Mouse (Mus musculus) left cerebral cortex, postnatal 10 days (tissue): ENCODE measurements around the gene Gm17387. TPM values are rescaled to one million over a fixed set of nuclear protein-coding genes. Genes with fewer than 3 reads are reported as not detected.

Source experiments
- DNase-seq, 2 experiments: peaks; one replicate each; pipeline ENCODE4 v3.0.0; 2021 to 2022; ENCODE audit warnings: low spot score in 2 of 2, mixed read lengths in 1 of 2; ENCODE audit errors: extremely low spot score in 1 of 2
- intact Hi-C: fragments of 180-260 bp; cut with DNase I; formaldehyde crosslinking; loops from one replicate; pipeline ENCODE4 v1.15.1; 2025
- total RNA-seq, 2 experiments: library from RNA; stranded (reverse); gene quantifications; 2 replicates each; pipeline ENCODE4 v1.2.3; 2021

Gene Gm17387
- total RNA-seq, 2 experiments from 2014 or later, result not detected

DNA sequence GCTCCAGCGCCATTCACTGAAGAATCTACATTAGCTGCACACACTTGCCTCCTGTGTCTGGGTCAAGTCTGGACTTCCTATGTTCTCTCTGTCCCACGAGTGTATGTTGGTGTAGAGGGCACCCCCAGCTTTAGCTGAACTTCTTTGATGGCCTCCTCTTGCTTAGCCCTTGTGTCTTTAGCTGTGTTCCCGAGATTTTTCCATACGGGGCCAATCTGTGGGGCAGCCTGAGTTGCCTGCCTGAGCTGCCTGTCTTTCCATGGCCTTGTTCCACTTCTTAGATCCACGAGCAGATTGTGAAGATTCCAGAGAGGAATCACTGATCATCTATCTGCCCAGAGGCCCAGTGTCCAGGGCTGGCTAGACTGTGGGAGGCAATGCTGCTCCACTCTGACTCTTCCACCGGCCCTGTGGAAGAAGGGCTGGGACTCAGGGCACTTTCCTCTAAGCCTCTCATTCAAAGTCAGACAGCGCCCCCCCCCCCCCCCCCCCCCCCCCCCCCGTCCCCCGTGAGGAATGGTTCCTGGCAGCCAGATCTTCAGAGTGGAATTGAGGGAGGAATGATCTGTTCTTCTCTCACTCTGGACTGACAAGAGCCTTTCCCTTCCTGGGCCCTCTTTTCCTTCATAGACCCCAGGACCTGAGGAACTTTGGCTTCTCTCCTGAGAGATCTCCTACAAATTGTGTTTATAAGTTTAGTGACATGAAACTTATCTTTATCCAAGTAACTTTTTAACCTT, 12.1 kb downstream of the Gm17387 start:
- no peak for DNase-seq
- intact Hi-C loops, result no loop called here

DNA sequence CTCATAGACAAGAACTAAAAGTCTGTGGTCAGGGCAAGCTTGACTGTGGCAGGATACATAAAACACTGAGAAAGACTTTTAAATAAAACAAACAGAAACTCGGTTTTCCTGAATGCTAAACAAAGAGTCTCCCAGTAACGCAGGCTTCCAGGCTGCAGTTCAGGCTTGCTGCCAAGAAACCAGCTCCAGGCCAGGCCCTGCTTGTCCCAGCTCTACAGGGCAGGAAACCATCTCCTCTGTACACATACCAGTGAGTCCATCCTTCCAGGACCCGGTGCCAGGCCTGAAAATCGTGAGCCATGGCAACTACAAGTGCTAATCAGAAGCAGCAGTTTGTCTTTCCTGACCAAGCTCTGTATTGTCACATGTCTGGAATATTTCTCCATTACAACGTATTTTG, 12.7 kb downstream of the Gm17387 start:
- intact Hi-C loops, result no loop called here
- DNase-seq, result peak; percentile 34 to 87

DNA sequence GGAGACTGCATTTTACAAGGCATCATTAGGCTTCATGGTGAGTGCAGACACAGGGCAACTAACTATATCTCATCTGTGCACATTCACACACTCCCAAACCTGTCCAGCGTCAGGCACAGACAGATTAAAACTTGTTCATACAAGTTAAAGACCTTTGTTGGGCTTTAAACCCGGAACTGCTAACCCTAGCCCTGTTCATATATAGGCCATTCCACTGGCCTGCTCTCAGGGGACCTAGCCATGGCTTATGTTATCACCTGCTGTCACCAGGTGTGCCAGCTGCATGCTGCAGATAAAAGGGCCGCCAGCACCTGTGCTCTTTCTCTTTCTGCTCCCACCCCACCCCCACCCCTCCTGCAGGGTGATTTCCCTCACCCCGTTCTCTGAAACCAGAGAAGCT, 13.6 kb downstream of the Gm17387 start:
- DNase-seq, result no peak
- intact Hi-C loops, result no loop called here

DNA sequence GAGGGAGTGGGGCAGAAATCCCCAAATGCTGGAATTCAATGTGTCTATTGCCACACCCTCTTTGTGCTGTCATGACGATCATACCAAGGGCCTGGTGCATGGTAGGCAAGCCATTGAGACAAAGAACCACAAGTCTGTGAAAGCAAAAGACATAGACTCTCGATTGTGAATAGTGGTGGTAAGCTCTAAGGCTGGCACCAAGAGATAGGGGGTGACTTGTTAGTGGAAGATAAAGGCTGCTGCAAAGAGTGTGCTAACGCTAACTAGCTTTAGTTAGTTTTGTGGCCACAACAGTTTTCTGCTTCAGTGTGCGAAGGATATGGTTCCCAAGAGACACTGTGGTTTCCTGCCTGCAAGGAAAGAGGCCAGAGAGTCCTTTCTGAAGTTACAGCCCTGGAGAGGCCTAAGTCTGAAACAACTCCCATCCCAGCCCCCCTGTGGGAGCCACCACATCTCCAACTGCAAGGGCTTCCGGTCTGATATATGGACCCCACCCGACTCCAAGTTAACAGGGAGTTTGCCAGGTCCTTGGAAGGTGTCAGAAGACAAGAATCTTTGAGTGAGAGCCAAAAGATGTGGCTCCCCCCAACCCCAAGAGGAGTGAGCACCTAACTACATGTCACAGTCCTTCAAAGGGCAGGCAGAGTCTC, 18.1 kb downstream of the Gm17387 start:
- intact Hi-C loops, result no loop called here
- no peak for DNase-seq

DNA sequence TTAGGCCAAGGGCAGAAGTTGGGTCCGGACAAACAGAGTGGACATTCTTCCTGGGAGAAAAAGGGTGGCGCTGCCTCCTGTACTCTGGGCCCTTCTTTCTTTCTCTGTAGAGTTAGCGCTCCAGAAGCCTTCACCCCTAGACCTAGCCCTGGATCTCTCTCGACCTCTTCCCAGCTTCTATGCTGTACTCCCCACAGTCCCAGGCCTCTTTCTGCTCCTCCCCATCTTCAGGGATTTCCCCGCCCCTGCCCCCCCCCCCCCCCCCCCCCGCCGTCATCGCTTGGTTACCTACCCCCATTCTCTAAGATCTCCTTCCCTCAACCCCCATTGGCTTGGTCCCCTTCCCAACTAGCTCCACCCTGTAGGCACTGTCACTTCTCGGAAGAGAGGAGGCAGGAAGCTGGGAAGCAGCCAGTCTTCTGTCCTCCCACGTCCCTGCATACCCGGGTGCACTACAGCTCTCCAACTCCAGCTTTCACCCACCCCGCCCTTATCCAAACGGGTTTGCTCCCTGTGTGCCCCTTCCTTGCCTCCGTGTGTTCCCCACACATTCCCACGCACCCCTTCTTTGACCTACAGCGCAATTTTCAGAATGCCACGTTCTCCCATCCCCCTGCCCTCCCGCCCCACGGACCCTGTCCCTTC, 18.8 kb downstream of the Gm17387 start:
- peak; percentile 67 to 87 for DNase-seq
- intact Hi-C loops, result loop anchor here (1.0 to 2.0 kb wide), 4 partner anchors 39 to 203 kb away; partner anchors contain the start of gene Scgb1c1

DNA sequence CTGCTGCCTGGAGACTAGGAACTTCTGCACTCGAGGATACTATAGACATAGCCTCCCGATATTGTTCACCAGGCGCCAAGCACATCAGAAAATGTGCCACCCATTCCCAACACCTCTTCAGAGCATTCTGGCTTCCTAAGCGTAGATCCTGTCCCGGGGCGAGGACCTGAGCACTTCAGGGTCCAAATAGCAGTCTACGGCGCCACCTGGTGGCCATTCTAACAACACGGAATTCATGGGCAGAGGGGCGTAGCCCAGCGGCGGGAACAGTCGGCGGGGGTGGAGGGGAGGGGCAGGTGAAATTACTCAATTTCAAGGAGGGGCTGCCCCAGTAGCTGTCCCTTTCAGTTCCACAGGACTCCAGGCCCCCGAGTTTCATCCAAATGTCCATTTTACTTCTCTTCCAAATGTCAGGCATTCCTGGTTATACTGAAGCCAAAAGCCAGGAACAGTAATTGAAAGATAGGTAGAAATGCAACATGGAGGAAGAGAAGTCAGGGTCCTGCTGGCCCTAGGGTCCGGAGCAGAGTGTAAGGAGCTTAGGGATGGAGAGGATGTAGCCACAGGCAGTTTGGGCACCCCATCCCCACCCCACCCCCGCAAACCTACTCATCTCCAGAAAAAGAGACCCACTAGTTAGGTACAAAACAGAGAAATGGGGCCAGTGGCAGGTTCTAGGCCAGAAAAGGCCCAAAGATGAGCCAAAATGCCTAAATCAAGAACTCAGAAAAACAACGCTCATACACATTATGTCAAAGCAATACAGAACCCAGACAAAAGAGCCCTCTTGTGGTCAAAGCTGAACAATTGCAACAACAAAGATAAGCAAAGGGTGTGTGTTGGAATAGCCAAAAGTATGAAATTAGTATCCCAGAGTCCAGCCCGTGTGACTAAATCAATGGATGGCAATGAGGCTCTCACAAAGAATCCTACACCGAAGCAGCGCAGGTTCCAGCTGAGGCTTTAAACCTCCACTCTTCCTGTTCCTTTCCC, 19.6 kb downstream of the Gm17387 start:
- peak; percentile 87 to 92 for DNase-seq
- intact Hi-C loops, result loop anchor here (1.0 to 2.0 kb wide), 4 partner anchors 40 to 204 kb away; partner anchors contain the start of gene Scgb1c1

DNA sequence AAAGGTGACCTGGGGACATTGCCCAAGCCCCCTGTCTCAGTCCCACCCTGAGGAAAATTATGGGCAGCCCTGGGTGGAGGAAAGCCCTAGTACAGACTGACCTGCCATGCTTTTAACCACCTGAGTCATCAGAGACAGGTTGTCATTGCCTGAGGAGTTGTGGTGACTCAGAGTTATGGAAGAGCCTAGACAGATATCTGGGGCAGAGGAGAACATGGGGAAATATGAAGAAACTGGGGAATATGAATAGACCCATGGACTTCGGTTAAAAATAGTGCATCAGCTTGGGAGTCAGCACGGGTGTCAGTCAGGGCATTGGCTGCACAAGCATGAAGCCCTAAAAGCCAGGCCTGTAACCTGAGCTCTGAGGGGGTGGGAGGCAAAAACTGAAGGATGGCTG, 20.4 kb downstream of the Gm17387 start:
- DNase-seq, result no peak
- intact Hi-C loops, result loop anchor here (2.0 kb wide), 2 partner anchors 41 to 205 kb away; partner anchors contain the start of gene Scgb1c1

DNA sequence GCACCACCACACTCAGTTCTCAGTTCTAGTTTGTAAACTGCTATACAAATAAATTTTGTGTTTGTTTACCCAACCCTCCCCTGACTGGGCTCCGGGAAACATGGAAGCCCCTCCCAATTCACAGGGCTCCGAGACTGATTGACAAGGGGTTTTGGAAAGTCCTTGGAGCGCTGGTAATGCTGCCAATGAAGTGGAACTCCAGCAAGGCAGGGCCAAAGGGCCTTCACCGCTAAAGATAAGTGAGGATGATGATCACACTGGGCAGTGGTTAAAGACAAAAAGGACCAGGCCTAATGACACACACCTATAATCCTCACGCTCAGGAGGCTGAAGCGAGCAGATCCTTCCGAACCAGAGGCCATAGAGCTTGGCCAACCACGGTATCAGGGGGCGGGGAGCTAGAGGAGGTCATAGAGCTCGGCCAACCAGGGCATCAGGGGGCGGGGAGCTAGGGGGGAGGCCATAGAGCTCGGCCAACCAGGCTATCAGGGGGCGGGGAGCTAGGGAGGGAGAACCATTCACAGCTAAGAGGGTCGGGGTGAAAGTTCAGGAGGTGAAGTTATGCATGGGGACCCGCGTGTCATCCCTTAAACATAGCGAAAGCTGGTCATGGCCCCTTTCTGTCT, 22.2 kb downstream of the Gm17387 start:
- intact Hi-C loops, result no loop called here
- no peak for DNase-seq

DNA sequence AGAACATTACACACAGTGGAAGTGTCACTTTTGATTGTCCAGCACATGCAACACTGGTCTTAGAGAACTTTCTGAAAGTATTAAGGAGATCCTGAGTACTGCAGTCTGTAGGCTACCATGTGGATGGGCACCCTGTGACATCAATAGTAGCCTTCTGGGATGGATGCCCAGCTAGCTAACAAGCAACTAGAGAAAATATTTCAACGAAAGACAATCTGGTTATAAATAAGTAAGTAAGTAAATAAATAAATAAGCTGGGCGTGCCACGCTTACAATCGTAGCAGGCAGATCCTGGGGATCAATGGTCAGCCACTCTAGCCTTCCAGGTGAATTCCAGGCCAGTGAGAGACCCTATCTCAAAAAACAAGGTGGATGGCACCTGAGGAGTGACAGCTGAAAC, 23.1 kb downstream of the Gm17387 start:
- intact Hi-C loops, result no loop called here
- DNase-seq, result no peak

DNA sequence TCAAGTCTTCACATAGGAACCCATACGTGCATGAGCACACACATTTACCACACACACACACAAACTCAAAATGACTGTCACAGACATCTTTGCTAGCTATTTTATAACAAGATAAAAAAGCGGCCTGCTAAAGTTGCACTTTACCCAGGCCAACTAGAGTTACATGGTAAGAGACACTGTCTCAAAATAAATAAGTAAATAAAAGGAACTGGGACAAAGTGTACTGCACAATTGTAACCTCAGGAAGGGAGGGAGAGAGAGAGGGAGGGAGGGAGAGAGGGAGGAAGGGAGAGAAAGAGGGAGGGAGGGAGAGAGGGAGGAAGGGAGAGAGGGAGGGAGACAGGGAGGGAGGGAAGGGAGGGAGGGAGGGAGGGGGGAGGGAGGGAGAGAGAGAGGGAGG, 23.5 kb downstream of the Gm17387 start:
- DNase-seq, result no peak
- intact Hi-C loops, result no loop called here

DNA sequence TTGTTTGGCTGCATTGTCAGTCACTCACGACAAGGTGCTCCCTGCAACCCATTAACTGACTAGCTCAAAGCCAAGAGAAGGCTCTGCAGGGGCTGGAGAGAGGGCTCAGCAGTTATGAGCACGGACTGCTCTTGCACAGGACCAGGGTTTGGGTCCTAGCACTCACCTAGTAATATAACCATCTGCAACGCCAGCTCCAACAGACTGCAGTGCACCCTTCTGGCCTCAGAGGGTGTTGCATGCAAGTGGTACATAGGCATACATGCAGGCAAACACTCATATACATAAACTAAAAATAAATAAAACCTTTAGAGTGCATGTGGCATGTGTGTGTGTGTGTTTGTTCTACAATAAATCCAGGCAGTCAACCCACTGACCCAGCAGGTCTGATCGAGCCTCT, 26.9 kb downstream of the Gm17387 start:
- no peak for DNase-seq
- intact Hi-C loops, result no loop called here

DNA sequence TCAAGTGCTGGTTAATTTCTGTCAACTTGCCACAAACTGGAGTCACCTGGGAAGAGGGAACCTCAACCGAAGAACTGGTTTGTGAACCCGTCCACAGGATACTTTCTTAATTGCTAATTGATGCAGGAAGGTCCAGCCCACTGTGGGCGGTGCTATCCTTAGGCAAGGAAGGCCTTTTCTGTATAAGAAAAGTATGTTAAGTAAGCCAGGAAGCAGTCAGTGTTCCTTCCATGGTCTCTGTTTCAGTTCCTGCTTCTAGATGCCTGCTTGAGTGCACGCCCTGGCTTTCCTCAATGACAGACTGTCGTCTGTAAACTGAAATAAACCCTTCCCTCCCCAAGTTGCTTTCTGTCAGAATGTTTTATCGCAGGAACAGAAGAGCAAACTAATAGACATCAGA, 28.0 kb downstream of the Gm17387 start:
- intact Hi-C loops, result no loop called here
- DNase-seq, result no peak

DNA sequence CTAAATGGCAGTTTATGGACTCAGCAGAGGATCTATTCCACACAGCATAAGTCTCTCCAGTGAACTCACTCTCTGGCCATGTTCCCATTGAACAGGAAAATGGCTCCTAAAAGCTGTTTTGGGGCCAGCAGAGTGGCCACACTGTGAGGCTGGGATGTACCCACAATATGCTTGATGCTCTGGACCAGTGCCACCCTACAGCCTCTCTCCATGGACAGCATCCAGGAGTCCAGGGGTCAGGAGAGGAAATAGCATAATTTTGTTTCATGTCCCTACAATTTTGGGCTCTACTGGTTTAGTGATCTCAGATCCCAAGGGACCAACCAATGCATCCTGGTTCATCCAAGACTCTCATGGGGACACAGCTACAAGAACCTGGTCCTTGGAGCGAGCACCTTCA, 28.6 kb downstream of the Gm17387 start:
- DNase-seq, result no peak
- intact Hi-C loops, result no loop called here

DNA sequence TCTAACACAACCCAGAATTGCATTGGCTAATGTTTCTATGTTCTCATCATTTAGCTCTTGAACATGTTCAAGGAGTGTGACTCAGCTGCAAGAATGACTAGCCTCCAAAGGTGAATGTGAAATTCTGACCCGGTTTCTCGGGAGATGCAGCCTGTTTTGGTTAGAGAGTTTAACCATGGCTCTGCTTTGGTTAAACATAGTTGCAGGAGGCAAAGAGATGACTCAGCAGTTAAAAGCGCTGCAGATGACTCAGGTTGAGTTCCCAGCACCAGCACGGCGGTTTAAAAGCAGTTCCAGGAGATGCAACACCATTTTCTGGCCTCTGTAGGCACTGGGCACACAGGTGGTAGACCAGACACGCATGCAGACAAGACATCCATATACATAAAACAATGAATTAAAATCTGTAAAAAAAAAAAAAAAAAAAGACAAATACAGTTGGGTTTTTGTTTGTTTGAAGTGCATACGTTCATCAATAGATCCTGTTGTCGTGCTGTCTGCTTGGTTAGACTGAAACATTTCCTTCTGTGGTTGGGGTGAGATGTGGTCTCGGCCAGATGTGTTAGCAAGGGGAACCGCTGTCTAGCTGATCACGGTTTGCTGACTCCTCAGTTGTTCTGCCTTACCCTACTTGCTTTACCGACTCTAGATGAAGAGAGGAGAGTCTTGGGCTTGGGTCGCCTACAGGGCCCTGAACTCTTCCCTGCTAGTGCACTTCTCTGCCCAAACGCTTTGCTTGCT, 29.8 kb downstream of the Gm17387 start:
- DNase-seq, result no peak
- intact Hi-C loops, result no loop called here

DNA sequence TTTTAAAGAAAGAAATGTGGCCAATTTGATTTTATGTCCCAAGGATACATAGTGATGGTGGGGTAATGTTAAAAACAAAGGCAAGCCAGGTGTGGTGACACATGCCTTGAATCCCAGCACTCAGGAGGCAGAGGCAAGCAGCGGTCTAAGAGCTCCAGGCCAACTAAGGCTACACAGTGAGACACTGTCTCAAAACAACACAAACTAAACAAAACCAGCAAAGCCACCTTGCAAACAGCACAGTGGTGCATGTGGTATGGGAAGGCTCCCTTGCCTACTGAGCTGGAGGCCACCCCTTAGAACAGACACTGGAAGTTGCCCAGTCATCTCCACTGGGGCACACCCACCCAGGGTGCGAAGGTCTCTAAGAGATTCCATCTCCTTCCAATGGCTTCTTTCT, 31.0 kb downstream of the Gm17387 start:
- intact Hi-C loops, result loop anchor here (5.0 kb wide), 1 partner anchor 112 kb away; the partner anchor contains the start of gene Rnh1
- DNase-seq, result no peak

DNA sequence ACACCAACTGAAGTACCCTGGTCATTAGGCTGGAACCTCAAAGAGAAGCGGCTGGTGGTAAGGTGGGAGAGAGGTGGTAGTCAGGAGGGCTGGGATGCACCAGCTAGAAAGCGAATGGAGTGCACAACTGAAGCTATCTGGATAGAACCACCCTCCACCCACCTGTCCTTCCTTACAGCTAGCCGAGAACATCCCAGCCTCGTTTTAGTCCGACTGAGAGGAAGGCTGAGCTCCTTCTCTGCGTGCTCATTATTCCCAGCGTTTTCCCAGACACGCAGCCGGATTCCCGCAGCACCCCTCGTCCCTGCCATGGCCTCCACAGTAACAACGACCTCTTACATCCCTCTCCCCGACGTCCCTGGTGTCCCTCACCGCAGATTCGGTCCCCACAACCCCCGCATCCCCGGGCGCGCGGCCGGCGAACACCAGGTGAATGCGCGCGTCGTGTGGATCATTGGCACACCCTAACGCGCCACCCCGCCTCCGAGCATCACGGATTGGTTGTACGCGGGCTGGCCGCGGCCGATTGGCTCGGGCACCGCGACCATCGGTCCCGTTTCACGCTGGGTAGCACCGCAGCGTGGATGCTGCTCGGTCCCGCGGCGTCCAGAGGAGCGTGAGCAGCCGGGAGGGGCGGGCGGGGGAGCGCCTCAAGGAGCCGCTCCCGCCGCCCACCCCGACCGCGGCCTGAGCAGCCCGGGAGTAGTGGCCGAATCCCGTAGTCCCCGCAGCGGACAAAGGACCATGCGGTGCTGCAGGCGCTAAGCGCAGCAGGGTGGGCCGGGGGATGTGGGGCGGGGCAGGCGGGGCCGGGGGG, 31.7 kb downstream of the Gm17387 start, which contains the start of gene B4galnt4:
TSS of gene B4galnt4 (plus strand) at position 679 of the 817 bp plus-strand sequence.
- intact Hi-C loops, result loop anchor here (5.0 kb wide), 1 partner anchor 112 kb away; the partner anchor contains the start of gene Rnh1

DNA sequence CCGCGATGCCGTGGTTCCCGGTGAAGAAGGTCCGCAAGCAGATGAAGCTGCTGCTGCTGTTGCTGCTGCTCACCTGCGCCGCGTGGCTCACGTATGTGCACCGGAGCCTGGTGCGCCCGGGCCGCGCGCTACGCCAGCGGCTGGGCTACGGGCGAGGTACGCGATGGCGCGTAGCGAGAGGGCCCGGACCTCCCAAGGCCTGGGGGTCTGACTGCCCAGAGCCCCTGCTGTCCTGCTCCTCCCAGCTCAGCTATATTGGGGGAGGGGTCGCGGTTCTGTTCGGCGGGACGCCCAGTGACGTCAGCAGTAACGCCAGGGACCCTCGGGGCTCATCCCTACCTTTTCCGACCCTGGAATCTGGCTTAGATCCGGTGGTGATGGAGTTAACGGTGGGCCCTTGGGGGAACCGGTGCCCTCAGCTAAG, 32.4 kb downstream of the Gm17387 start:
- peak in 1 of 2 experiments; percentile 61 for DNase-seq
- intact Hi-C loops, result loop anchor here (5.0 kb wide), 1 partner anchor 111 kb away; the partner anchor contains the start of gene Rnh1

More for the DNA sequence above, 31.7 kb downstream of the Gm17387 start, which contains the start of gene B4galnt4:
- peak; percentile 91 for DNase-seq
